Mouse (Mus musculus) limb, embryonic 13.5 days (tissue): ENCODE measurements around the gene Tnfsf12. TPM values are rescaled to one million over a fixed set of nuclear protein-coding genes. Genes with fewer than 3 reads are reported as not detected.
"Not testable (repeated sequence)": the region's sequence is repeated elsewhere in the genome, so short reads cannot be mapped to it uniquely, and the experiment has no call there.

Experiments
- ATAC-seq: fragments of 200-750 bp; cut with Nextera tagmentation; 2 replicates; pipeline ENCODE4 v1.8.0; 2017; ENCODE audit warnings: low read depth, moderate number of reproducible peaks, moderate TSS enrichment; ENCODE audit not compliant: low FRiP score
- H3K27ac ChIP-seq: fragments of 300-500 bp; sonication (generic); 2 replicates; pipeline ENCODE4 v1.5.1; 2015; ENCODE audit warnings: inconsistent platforms, mild to moderate bottlenecking, moderate library complexity
- H3K27me3 ChIP-seq: fragments of 300-500 bp; sonication (generic); 2 replicates; pipeline ENCODE4 v1.6.1; 2015; ENCODE audit warnings: mild to moderate bottlenecking, inconsistent platforms
- H3K36me3 ChIP-seq: fragments of 300-500 bp; sonication (generic); 2 replicates; pipeline ENCODE4 v1.6.1; 2015; ENCODE audit warnings: inconsistent platforms, mild to moderate bottlenecking, moderate library complexity
- H3K4me1 ChIP-seq: fragments of 300-500 bp; sonication (generic); 2 replicates; pipeline ENCODE4 v1.6.1; 2015; ENCODE audit warnings: inconsistent platforms
- H3K4me2 ChIP-seq: fragments of 300-500 bp; sonication (generic); replicated peaks from 2 replicates; pipeline ENCODE4 v1.6.1; 2015; ENCODE audit warnings: inconsistent platforms, mild to moderate bottlenecking, moderate library complexity
- H3K4me3 ChIP-seq: fragments of 300-500 bp; sonication (generic); 2 replicates; pipeline ENCODE4 v1.5.1; 2015; ENCODE audit warnings: moderate library complexity, mild to moderate bottlenecking, inconsistent platforms
- H3K9ac ChIP-seq: fragments of 300-500 bp; sonication (generic); 2 replicates; pipeline ENCODE4 v1.6.1; 2015; ENCODE audit warnings: mild to moderate bottlenecking, inconsistent platforms
- H3K9me3 ChIP-seq: fragments of 300-500 bp; sonication (generic); 2 replicates; pipeline ENCODE4 v1.6.1; 2016; ENCODE audit warnings: inconsistent platforms
- WGBS: fragments of 180-500 bp; shearing (Covaris S2); methylation state at CpG from one replicate; pipeline ENCODE4 v1.1.7; 2015; 5-methylcytosine and 5-hydroxymethylcytosine counted together
- polyA plus RNA-seq: library from polyadenylated mRNA; unstranded; fragments of >200 nt; fragmentation: Nextera tagmentation; extraction: Ambion mirVana; gene quantifications from 2 replicates; pipeline ENCODE4 v1.2.1, GENCODE M21; 2015

Gene Tnfsf12
- polyA plus RNA-seq, result 5.9 and 8.0 TPM in 2 replicates

DNA sequence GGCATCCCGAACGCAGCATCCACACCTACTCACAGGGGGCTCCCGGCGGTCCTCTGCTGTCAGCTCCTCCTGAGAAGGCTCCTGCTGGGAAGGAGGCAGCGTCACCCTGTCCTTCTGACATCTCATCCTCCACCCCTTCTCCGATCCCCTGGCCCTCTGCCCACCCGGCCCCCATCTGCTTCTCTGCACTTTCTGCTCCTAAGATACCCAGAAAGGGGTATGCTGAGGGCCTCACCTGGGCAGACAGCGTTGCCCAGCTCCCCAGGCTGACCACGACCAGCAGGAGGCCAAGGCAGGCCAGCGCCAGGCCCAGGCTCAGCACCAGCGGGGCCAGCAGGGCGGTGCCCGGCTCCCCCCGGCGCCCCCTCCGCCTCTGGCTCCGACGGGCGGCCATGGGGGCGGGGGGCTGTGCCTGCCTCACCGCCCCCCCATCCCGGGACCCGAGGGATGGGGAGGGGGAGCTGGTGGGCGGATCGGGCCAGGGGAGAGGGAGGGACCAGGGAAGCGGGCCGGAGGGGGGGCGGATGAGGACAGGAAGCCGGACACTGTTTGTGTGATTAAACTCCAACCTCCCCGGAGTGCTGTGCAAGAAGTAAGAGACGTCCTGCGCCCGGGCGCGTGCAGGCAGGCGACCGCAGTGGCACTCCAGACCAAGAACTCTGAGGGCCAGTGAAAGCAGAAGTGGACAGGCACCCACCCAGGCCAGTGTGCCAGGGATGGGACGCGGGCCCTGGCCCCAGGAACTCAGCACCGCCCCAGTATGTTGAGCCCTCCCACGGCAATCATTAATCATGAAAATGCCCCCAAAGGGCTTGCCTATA lies at the start of gene Tnfsf12, which contains the start of gene Tnfsfm13:
Gene Tnfsf12 (minus strand): TSS at position 489 of the 821 bp plus-strand sequence.
Gene Tnfsfm13 (minus strand): TSS at position 738 of the 821 bp plus-strand sequence.
- Histone ChIP-seq H3K9me3 (no peaks in the 10 kb centered on the region), H3K27ac (peak within 1 kb of the TSS; percentile 81), H3K9ac (peak within 1 kb of the TSS; percentile 79), H3K27me3 (no peaks in the 10 kb centered on the region), H3K4me2 (peak within 1 kb of the TSS; percentile 91), H3K36me3 (no peaks in the 10 kb centered on the region), H3K4me3 (peak within 1 kb of the TSS; percentile 57), H3K4me1 (peaks cover 15% of the 10 kb centered on the region)
- ATAC-seq, result peak; percentile 77
- WGBS, result under 1% methylated on average over 32 of the region's 41 CpGs

GRCm38 (mm10) chr11:69731408-69731807 lies 35.8 kb upstream of the Tnfsf12 start:
- not testable (repeated sequence) for H3K4me1 ChIP-seq, H3K4me2 ChIP-seq, H3K9ac ChIP-seq, H3K27me3 ChIP-seq, H3K27ac ChIP-seq, H3K9me3 ChIP-seq, ATAC-seq, H3K4me3 ChIP-seq
- WGBS, result 76% methylated on average over 2 of the region's 3 CpGs
- peaks cover 36% of the 10 kb centered on the region for H3K36me3 ChIP-seq

DNA sequence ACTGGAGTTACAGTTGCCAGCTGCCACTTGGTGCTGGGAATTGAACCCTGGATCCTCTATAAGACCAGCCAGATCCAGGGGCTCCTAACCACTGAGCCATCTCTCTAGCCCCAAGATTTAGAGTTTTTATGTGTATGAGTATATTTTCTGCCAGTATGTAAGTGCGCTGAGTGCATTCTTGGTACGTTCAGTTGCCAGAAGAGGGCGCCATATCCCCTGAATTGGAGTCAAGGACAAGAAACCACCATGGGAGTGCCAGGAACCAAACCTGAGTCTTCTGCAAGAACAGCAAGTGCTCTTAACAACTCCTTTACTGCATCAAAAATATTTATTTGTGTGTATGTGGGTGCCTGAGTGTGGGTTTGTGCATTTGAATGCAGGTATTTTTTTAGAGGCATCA lies 33.4 kb upstream of the Tnfsf12 start:
- H3K27me3 ChIP-seq, result no peaks in the 10 kb centered on the region
- H3K36me3 ChIP-seq, result peaks cover 13% of the 10 kb centered on the region
- H3K27ac ChIP-seq, result no peak overlapping the region
- no peak for ATAC-seq
- no peak overlapping the region for H3K9ac ChIP-seq
- H3K4me3 ChIP-seq, result no peak overlapping the region
- no peak overlapping the region for H3K4me2 ChIP-seq
- WGBS, result 25% methylated on average over 3 of the region's 3 CpGs
- H3K9me3 ChIP-seq, result no peaks in the 10 kb centered on the region
- H3K4me1 ChIP-seq, result no peaks in the 10 kb centered on the region

DNA sequence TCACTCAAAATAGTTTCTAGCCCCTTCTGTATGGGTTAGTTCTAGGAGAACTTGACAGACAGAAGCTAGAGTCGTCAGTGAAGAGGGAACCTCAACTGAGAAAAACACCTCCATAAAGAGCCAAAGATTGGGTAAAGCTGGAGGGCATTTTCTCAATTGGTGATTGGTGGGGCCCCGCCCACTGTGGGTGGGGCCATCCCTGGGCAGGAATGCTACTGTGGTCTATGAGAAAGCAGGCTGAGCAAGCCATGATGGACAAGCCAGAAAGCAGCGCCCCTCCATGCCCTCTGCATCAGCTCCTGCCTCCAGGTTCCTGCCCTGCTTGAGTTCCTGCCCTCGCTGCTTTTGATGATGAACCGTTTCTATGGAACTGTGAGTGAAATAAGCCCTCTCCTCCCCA lies 30.3 kb upstream of the Tnfsf12 start:
- no peaks in the 10 kb centered on the region for H3K27me3 ChIP-seq
- H3K36me3 ChIP-seq, result no peaks in the 10 kb centered on the region
- no peaks in the 10 kb centered on the region for H3K4me1 ChIP-seq
- H3K27ac ChIP-seq, result no peak overlapping the region
- no peaks in the 10 kb centered on the region for H3K9me3 ChIP-seq
- H3K9ac ChIP-seq, result no peak overlapping the region
- no peak for ATAC-seq
- H3K4me3 ChIP-seq, result no peak overlapping the region
- no peak overlapping the region for H3K4me2 ChIP-seq
- WGBS, result 40% methylated on average over 5 of the region's 5 CpGs

GRCm38 (mm10) chr11:69723074-69723473 lies 27.4 kb upstream of the Tnfsf12 start:
- no peaks in the 10 kb centered on the region for H3K27me3 ChIP-seq
- no peaks in the 10 kb centered on the region for H3K36me3 ChIP-seq
- H3K9ac ChIP-seq, result no peak overlapping the region
- H3K27ac ChIP-seq, result no peak overlapping the region
- no peaks in the 10 kb centered on the region for H3K9me3 ChIP-seq
- H3K4me1 ChIP-seq, result 0 out of 2 replicates have a peak, but pooled peaks cover 4% of the 10 kb centered on the region
- WGBS, result 43% methylated on average over 2 of the region's 2 CpGs
- no peak for ATAC-seq
- no peak overlapping the region for H3K4me2 ChIP-seq
- H3K4me3 ChIP-seq, result no peak overlapping the region

GRCm38 (mm10) chr11:69720852-69721251 lies 25.2 kb upstream of the Tnfsf12 start:
- Histone ChIP-seq H3K36me3 (no peaks in the 10 kb centered on the region), H3K27ac (no peak overlapping the region), H3K4me1 (peaks cover 9% of the 10 kb centered on the region), H3K9me3 (no peaks in the 10 kb centered on the region), H3K4me3 (no peak overlapping the region), H3K27me3 (no peaks in the 10 kb centered on the region), H3K9ac (no peak overlapping the region), H3K4me2 (no peak overlapping the region)
- 67% methylated on average over 6 of the region's 6 CpGs for WGBS
- ATAC-seq, result no peak

DNA sequence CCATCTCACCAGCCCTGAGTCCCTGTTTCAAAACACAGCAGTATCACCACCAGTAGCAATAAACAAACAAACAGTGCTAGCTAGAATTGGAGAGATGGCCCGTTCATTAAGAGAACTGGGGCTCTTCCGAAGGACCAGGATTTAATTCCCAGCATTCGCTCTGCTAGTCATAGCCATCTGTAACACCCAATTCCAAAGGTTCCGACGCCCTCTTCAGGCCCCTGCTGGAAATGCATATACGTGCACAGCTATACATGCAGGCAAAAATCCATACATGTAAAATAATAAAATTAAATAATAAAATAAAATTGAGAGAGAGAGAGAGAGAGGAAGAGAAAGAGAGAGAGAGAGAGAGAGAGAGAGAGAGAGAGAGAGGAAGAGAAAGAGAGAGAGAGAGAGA lies 23.8 kb upstream of the Tnfsf12 start:
- 74% methylated on average over 6 of the region's 6 CpGs for WGBS
- Histone ChIP-seq H3K27ac (no peak overlapping the region), H3K27me3 (no peaks in the 10 kb centered on the region), H3K4me2 (no peak overlapping the region), H3K4me1 (peaks cover 17% of the 10 kb centered on the region), H3K9me3 (no peaks in the 10 kb centered on the region), H3K9ac (no peak overlapping the region), H3K4me3 (no peak overlapping the region), H3K36me3 (no peaks in the 10 kb centered on the region)
- ATAC-seq, result no peak

DNA sequence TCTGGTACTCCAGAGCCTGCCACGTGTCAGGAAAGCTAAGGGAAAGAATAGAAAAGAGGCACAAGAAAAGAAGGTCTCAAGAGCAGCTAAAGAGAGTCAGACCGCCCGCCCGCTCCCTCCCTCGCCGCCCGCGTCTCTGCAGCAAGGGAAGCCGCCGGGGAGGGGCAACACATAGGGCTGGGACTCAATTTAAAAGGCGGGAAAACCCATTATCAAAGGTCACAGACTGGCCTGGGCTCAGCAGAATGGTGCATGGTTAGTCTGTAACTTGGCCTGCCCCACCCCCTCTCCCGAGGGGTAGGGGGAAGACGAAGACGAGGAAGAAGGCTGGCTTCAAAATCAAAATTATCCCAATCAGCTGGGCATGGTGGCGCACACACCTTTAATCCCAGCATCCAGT lies 23.0 kb upstream of the Tnfsf12 start:
- no peak for ATAC-seq
- 30% methylated on average over 15 of the region's 15 CpGs for WGBS
- H3K9me3 ChIP-seq, result no peaks in the 10 kb centered on the region
- no peak overlapping the region for H3K4me2 ChIP-seq
- no peaks in the 10 kb centered on the region for H3K36me3 ChIP-seq
- H3K27ac ChIP-seq, result no peak overlapping the region
- no peak overlapping the region for H3K4me3 ChIP-seq
- peaks cover 17% of the 10 kb centered on the region for H3K4me1 ChIP-seq
- no peaks in the 10 kb centered on the region for H3K27me3 ChIP-seq
- no peak overlapping the region for H3K9ac ChIP-seq

- Histone ChIP-seq H3K4me2 (no peak overlapping the region), H3K9ac (no peak overlapping the region), H3K4me3 (no peak overlapping the region), H3K9me3 (no peaks in the 10 kb centered on the region), H3K27ac (no peak overlapping the region), H3K36me3 (no peaks in the 10 kb centered on the region), H3K27me3 (no peaks in the 10 kb centered on the region), H3K4me1 (peaks cover 17% of the 10 kb centered on the region)
- WGBS, result 77% methylated on average over 4 of the region's 4 CpGs
- ATAC-seq, result no peak
Observed at GRCm38 (mm10) chr11:69716953-69717352, 21.3 kb upstream of the Tnfsf12 start.

DNA sequence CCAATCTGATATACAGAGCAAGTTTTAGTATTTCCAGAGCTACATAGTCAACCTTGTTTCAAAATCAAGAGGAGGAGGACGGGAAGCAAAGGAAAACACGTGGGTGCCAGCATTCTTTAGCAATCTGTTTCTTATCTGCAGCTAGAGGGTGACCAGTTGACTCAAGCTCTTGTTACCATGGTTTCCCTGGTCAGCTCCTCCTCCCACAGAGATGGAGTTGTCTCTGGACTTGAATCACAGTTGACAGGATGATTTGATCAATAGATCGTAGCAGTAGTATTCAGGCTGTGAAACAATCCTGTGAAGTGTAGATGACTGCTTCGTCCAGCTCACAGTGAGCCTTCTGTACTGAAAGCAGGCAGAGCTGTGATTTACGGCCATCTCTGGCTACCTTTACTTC lies 20.3 kb upstream of the Tnfsf12 start:
- 14% methylated on average over 5 of the region's 5 CpGs for WGBS
- ATAC-seq, result no peak
- H3K4me3 ChIP-seq, result no peak overlapping the region
- no peaks in the 10 kb centered on the region for H3K36me3 ChIP-seq
- no peaks in the 10 kb centered on the region for H3K9me3 ChIP-seq
- peak overlapping the region; percentile 4; the same call in 1 of the 2 replicates for H3K4me2 ChIP-seq
- no peak overlapping the region for H3K9ac ChIP-seq
- H3K27me3 ChIP-seq, result no peaks in the 10 kb centered on the region
- H3K27ac ChIP-seq, result peak overlapping the region; percentile 39; the same call in 1 of the 2 replicates
- H3K4me1 ChIP-seq, result peaks cover 17% of the 10 kb centered on the region

DNA sequence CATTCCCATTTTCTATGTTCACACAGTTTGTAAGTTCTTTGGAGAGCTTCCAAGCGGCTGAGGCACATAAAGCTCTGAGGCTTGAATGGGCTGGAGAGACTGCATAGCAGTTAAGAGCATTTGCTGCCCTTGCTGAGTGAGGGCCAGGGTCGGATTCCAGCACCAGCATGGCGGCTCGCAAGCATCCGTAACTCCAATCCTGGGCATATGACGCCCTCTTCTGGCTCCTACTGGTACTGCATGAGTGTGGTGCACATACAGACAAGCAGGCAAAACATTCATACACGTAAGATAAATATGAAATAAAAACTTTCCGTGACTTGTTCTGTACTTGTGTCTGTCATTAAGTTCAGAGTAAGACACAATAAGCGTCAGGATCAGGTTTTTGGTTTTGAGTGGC lies 19.8 kb upstream of the Tnfsf12 start:
- Histone ChIP-seq H3K4me3 (no peak overlapping the region), H3K9ac (no peak overlapping the region), H3K4me1 (peaks cover 17% of the 10 kb centered on the region), H3K4me2 (peak overlapping the region; percentile 4; the same call in 1 of the 2 replicates), H3K9me3 (no peaks in the 10 kb centered on the region), H3K27ac (peak overlapping the region; percentile 39), H3K27me3 (no peaks in the 10 kb centered on the region), H3K36me3 (no peaks in the 10 kb centered on the region)
- no peak for ATAC-seq
- 56% methylated on average over 9 of the region's 9 CpGs for WGBS

DNA sequence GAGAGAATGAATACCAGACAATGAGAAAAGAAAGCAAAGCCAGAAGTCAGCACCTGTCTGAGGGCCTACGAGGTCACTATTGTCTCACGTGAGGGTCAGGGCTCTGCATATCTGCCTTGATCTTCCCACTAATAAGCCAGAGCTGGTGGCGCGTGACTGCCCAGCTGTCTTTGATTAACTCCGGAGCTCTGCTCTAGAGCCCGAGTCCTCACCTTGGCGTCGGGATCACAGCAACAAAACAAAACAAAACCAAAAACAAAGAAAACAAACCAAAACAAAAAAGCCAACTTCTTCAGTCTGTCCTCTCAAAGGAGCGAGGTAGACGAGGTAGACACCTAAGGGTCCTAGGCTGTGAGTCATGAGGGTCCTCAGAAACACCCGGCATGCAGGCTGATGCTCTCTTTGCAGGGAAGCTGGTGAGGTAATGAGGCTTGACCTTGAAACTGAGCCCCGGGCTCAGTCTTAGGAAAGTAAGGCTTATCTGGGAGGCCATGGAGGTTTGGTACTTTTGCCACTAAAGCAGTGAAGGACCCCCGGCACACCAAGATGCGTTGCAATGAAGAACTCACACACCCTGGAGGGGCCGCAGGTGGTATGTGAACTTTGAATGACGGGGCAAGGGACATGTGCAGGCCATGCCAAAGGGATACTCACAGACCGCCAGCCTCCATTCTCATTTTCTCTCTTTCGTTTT lies 19.1 kb upstream of the Tnfsf12 start:
- no peak overlapping the region for H3K9ac ChIP-seq
- H3K4me3 ChIP-seq, result no peak overlapping the region
- no peaks in the 10 kb centered on the region for H3K27me3 ChIP-seq
- H3K27ac ChIP-seq, result no peak overlapping the region; the same call in 1 of the 2 replicates
- no peaks in the 10 kb centered on the region for H3K36me3 ChIP-seq
- ATAC-seq, result no peak
- H3K4me1 ChIP-seq, result peaks cover 19% of the 10 kb centered on the region
- H3K4me2 ChIP-seq, result peak overlapping the region; percentile 25; the same call in 1 of the 2 replicates
- no peaks in the 10 kb centered on the region for H3K9me3 ChIP-seq
- WGBS, result 45% methylated on average over 18 of the region's 18 CpGs
